Mouse (Mus musculus): ENCODE measurements at regions not wholly inside any gene's neighbourhood (a gene's known extent, or its start where the extent isn't known, plus 50 kb on each side); places are given as distances from the start of the nearest gene placed in this dataset.

DNA sequence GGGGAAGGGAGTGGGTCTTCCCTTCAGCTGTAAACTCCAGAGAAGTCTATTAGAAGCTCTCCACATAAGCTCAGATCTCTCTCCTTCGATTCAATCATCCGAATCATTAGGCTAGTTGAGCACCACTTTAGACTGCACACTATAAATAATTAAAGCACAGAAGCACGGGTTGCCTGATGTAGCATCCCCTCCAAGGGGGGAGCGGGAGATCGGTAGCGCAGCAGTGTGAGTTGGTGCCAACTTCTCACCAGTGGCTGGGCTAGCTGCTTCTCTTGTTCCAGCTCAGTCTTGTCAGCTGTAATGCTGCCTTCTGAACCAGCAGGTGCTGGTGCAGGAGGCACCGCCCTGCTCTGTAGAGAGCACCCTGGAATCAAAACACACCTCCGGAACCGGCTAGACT is 78.6 kb downstream of the A830031A19Rik start:
- DNase-seq (ENCODE audit: low read depth): no peak

DNA sequence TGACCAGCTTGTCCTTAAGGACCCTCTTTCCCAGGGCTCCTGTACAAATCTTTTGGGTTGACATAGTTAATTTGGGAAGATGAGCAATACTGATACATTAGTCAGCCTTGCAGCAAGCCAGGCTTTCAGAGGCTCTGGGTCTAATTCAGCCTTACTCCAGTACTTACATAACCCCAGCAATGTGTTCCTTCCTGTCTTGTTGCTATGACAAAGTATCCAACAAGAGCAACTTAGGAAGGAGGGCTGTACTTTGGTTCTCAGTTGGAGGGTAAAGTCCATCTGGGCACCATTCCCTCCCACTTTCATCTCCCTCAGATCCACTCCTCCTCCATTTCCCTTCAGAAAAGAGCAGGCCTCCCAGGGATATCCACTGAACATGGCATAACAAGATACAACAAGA is 80.7 kb downstream of the A830031A19Rik start:
- no peak for DNase-seq (ENCODE audit: low read depth)

GRCm38 (mm10) chr11:23987532-23988450 is 87.1 kb downstream of the A830031A19Rik start:
- no peak for DNase-seq (ENCODE audit: low read depth)

GRCm38 (mm10) chr11:23985231-23985630 is 89.6 kb downstream of the A830031A19Rik start:
- no peak for DNase-seq (ENCODE audit: low read depth)

GRCm38 (mm10) chr11:23979332-23979731 is 84.3 kb upstream of the Papolg start:
- DNase-seq (ENCODE audit: low read depth): peak; percentile 27

- DNase-seq (ENCODE audit: low read depth): no peak
Observed at GRCm38 (mm10) chr11:23978300-23978699, 83.2 kb upstream of the Papolg start.

- no peak for DNase-seq (ENCODE audit: low read depth)
Observed at GRCm38 (mm10) chr11:23977096-23977495, 82.0 kb upstream of the Papolg start.

- peak; percentile 0 for DNase-seq (ENCODE audit: low read depth)
Observed at GRCm38 (mm10) chr11:23954323-23954722, 59.3 kb upstream of the Papolg start.

DNA sequence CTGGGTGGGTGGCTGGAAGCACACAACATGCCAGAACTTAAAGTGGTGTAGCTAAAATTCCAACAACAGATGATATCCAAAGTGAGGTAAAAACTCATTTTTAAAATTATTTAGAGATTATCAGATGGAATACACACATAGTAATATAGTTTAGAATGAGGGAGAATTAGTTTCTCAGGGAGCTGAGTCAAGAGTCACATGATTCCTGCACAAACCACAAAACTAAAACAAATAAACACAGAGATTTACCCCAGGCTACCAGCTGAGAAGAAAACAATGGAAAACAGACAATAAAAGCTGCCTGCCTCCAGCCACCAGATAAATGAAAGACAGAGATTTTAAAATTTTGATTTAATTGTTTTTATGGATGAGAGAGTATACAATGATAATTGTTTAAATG is 50.9 kb upstream of the Papolg start:
- no peak for DNase-seq (ENCODE audit: low read depth)

Data from fibroblast of lung, adult 2 months (primary cell).